Mouse (Mus musculus) ES-Bruce4 (cell line): ENCODE measurements around the gene Baiap2l2. TPM values are rescaled to one million over a fixed set of nuclear protein-coding genes. Genes with fewer than 3 reads are reported as not detected.

ENCODE experiments used
- H3K27ac ChIP-seq: 2 replicates; pipeline ENCODE4 v1.5.1; 2012; ENCODE audit warnings: low read length, inconsistent platforms; ENCODE audit not compliant: insufficient read depth
- H3K27me3 ChIP-seq: 2 replicates; pipeline ENCODE4 v1.6.1; 2012; ENCODE audit warnings: mild to moderate bottlenecking, low read length, inconsistent platforms; ENCODE audit not compliant: control insufficient read depth, poor library complexity, insufficient read depth, severe bottlenecking
- H3K36me3 ChIP-seq: 2 replicates; pipeline ENCODE4 v1.6.1; 2012; ENCODE audit warnings: inconsistent platforms, mild to moderate bottlenecking, low read length, moderate library complexity; ENCODE audit not compliant: control insufficient read depth, poor library complexity, insufficient read depth, severe bottlenecking
- H3K4me1 ChIP-seq: one replicate; pipeline ENCODE4 v1.8.1; 2011; ENCODE audit warnings: low read length; ENCODE audit not compliant: control insufficient read depth, insufficient read depth
- H3K4me3 ChIP-seq: 2 replicates; pipeline ENCODE4 v1.5.1; 2011; ENCODE audit warnings: low read depth, mild to moderate bottlenecking, low read length
- H3K9ac ChIP-seq: 2 replicates; pipeline ENCODE4 v1.6.1; 2012; ENCODE audit warnings: low read depth, mild to moderate bottlenecking, inconsistent platforms; ENCODE audit not compliant: poor library complexity, severe bottlenecking
- H3K9me3 ChIP-seq: replicated peaks from 2 replicates; pipeline ENCODE4 v1.6.1; 2012; ENCODE audit warnings: mild to moderate bottlenecking, low read length, inconsistent platforms; ENCODE audit not compliant: control insufficient read depth, poor library complexity, insufficient read depth, severe bottlenecking
- CTCF ChIP-seq: IDR thresholded peaks from one replicate; pipeline ENCODE4 v1.8.1; 2011; ENCODE audit warnings: low read depth, low read length
- EP300 ChIP-seq: IDR thresholded peaks from 2 replicates; pipeline ENCODE4 v1.6.1; 2011; ENCODE audit warnings: low read depth, low read length; ENCODE audit not compliant: insufficient read depth
- POLR2A ChIP-seq: IDR thresholded peaks from one replicate; pipeline ENCODE4 v1.8.1; 2011; ENCODE audit warnings: low read length; ENCODE audit not compliant: insufficient read depth
- polyA plus RNA-seq: library from polyadenylated mRNA; stranded (reverse); fragments of >200 nt; gene quantifications from 2 replicates; pipeline ENCODE4 v1.2.4, GENCODE M21; 2011; ENCODE audit warnings: low read depth; ENCODE audit not compliant: missing spikeins, insufficient read depth, insufficient read length

Gene Baiap2l2
- polyA plus RNA-seq, 1 experiment, result 0.69 TPM

DNA sequence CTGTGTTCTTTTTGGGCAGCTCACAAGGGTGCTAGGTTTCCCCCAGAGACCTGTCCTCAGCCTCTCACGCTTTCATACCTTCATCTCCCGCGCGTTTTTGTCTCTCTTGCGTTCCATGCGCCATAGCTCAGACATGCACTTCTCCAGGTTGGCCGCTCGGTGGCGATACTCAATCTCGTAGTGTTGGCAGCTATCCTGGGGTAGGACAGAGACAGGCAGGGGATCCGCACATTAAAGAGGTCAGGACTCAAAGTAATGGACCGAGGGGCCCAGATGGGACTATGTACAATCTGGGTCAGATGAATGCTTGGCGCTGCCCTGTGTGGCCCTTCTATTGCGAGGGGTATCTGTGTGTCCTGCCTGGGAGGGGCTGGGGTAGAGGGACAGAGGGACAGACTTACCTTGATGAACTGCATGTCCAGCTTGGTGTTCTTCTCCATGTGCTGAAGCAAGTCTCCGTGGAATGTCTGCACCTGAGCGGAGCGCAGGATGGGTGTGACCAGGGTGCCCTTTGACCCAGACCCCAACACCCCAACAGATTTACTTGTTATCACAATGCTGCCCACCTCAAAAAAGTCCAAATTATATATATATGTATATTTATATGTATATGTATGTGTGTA lies 14.1 kb downstream of the Baiap2l2 start:
- Histone ChIP-seq H3K9me3 (no peaks in the 10 kb centered on the region), H3K4me1 (no peaks in the 10 kb centered on the region), H3K4me3 (peak overlapping the region; percentile 75), H3K27me3 (no peaks in the 10 kb centered on the region), H3K9ac (peak overlapping the region; percentile 12; the same call in 1 of the 2 replicates), H3K27ac (no peak overlapping the region), H3K36me3 (no peaks in the 10 kb centered on the region)
- peak; percentile 88 for TF ChIP-seq CTCF
- TF ChIP-seq EP300, result no peak
- no peak for TF ChIP-seq POLR2A

DNA sequence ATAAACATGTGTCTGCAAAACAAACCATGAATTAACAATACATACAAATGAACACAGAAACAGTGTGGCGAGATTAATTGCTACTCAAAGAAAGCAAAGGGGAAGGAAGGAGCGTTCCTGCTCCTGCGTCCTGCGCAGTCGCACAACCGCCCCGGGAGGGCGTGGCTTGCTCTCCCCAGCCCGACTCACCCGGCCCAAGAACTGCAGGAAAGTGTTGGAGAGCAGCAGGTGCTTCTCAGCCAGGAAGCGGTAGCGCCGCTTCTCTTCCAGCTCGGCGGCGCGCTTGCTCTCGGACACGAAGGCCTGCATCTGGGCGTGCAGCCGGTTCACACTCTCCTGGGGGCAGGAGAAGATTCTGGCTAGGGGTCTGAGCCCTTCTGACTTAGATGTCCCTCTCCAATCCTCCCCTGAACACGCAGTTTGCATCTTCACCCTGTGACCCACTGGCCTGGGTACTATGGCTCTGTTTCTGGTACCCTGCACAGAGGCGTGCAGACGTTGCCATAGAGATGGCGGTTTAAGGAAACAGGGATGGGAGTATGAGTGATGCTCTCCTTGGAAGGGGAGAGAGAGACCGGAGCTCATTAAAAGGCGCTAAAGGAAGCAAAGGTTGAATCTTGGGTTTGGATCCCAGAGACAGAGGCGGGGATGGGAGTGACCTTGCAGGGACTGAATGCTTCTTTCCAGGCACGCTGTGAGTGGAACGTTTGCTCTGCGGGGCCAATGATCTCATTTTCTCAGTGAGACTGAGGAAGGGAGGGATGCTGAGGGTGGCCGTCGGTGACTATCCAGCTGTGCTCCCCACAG lies 14.8 kb downstream of the Baiap2l2 start:
- no peaks in the 10 kb centered on the region for H3K9me3 ChIP-seq
- H3K4me3 ChIP-seq, result peak overlapping the region; percentile 75
- peak; percentile 67 for TF ChIP-seq POLR2A
- no peak for TF ChIP-seq EP300
- no peaks in the 10 kb centered on the region for H3K36me3 ChIP-seq
- H3K27ac ChIP-seq, result no peak overlapping the region
- H3K27me3 ChIP-seq, result no peaks in the 10 kb centered on the region
- H3K4me1 ChIP-seq, result no peaks in the 10 kb centered on the region
- peak overlapping the region; percentile 12; the same call in 1 of the 2 replicates for H3K9ac ChIP-seq

DNA sequence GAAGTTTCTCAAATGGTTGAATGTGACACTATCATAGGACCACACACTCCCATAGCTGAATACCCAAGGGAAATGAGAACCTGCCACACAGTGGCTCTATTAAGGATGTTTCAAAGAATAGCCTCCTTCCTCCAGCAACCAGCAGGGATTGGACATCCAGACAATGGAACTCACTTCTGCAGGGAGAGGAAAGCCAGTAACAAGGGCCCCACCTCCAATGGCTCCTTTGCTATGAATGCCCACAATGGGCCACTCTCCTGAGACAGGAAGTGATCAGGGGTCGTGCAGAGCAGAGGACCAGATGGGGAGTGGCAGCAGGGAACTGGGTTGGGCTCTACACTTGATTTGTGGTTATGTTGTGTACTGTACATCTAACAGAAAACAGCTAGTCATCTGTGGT lies 16.8 kb downstream of the Baiap2l2 start:
- Histone ChIP-seq H3K9ac (no peak overlapping the region), H3K4me3 (no peak overlapping the region), H3K9me3 (no peaks in the 10 kb centered on the region), H3K36me3 (no peaks in the 10 kb centered on the region), H3K4me1 (no peaks in the 10 kb centered on the region), H3K27ac (no peak overlapping the region), H3K27me3 (no peaks in the 10 kb centered on the region)
- TF ChIP-seq POLR2A (no peak), EP300 (no peak), CTCF (no peak)

GRCm38 (mm10) chr15:79265384-79265783 lies 20.0 kb downstream of the Baiap2l2 start:
- peaks cover 2% of the 10 kb centered on the region; the same call in 1 of the 2 replicates for H3K27me3 ChIP-seq
- no peaks in the 10 kb centered on the region for H3K36me3 ChIP-seq
- no peak overlapping the region for H3K9ac ChIP-seq
- no peaks in the 10 kb centered on the region for H3K4me1 ChIP-seq
- no peak overlapping the region for H3K4me3 ChIP-seq
- TF ChIP-seq EP300 (no peak), CTCF (no peak), POLR2A (no peak)
- H3K9me3 ChIP-seq, result no peaks in the 10 kb centered on the region
- H3K27ac ChIP-seq, result no peak overlapping the region

DNA sequence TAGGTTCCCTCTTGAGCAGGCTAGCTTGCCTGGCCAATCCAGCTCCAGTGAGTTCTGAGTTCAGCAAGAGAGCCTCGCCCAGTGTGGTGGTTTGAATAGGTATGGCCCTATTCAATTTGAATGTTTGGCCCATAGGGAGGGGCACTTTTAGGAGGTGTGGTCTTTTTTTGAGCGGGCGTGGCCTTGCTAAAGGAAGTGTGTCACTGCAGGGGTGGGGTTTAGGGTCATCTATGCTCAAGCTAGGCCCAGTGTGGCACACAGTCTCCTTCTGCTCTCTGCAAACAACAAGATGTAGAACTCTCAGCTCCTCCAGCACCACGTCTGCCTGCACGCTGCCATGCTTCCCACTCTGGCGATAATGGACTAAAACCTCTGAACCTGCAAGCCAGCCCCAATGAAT lies 21.6 kb downstream of the Baiap2l2 start:
- Histone ChIP-seq H3K9ac (no peak overlapping the region), H3K4me1 (peaks cover 2% of the 10 kb centered on the region), H3K4me3 (no peak overlapping the region), H3K9me3 (no peaks in the 10 kb centered on the region), H3K27ac (no peak overlapping the region), H3K36me3 (no peaks in the 10 kb centered on the region), H3K27me3 (peaks cover 2% of the 10 kb centered on the region; the same call in 1 of the 2 replicates)
- TF ChIP-seq POLR2A (no peak), EP300 (no peak), CTCF (no peak)

DNA sequence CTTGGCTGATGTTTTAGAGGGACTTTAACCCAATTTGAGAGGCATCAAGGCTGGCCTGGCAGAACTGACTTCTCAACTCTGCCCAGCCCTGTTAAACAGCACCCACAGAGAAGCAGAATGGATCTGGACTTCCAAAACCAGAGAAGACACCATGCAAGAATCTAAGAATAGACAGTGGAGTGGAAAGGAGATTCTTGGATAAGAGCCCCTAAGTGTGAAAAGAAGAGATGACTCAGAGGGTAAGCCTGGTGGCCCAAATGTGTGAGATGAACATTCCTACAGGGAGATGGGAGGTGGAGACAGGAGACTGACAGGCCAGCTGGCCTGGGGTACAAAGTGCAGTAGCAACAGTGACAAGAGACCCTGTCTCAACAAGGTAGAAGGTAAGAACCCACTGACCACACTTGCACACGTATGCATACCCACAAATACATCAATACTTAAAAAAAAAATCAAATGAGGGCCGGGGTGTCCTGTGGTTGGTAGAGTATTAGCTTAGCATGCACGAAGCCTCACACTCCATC lies 22.5 kb downstream of the Baiap2l2 start:
- TF ChIP-seq POLR2A (no peak), CTCF (no peak), EP300 (no peak)
- H3K9ac ChIP-seq, result no peak overlapping the region
- H3K4me3 ChIP-seq, result no peak overlapping the region
- no peaks in the 10 kb centered on the region for H3K9me3 ChIP-seq
- no peaks in the 10 kb centered on the region for H3K36me3 ChIP-seq
- peaks cover 2% of the 10 kb centered on the region for H3K4me1 ChIP-seq
- peaks cover 2% of the 10 kb centered on the region; the same call in 1 of the 2 replicates for H3K27me3 ChIP-seq
- no peak overlapping the region for H3K27ac ChIP-seq
